Mouse (Mus musculus) left cerebral cortex, postnatal 4 days (tissue): ENCODE results near the gene Cir1. TPM values are rescaled to one million over a fixed set of nuclear protein-coding genes. Genes with fewer than 3 reads are reported as not detected.

Source experiments
- DNase-seq: peaks from one replicate; pipeline ENCODE4 v3.0.0-alpha.2; 2022
- intact Hi-C: fragments of 180-260 bp; cut with DNase I; formaldehyde crosslinking; loops from one replicate; pipeline ENCODE4 v1.15.1; 2025
- total RNA-seq, 2 experiments: library from RNA; stranded (reverse); gene quantifications; 2 replicates each; pipeline ENCODE4 v1.2.3; 2021

Cir1 gene
- total RNA-seq, 2 experiments from 2014 or later = 22.9 to 25.1 TPM

- DNase-seq = no peak
- intact Hi-C loops = no loop called here
Measured at GRCm38 (mm10) chr2:73304506-73304905, 8.0 kb downstream of the Cir1 start.

GRCm38 (mm10) chr2:73302722-73303121 lies 9.8 kb downstream of the Cir1 start:
- DNase-seq = no peak
- intact Hi-C loops = no loop called here

DNA sequence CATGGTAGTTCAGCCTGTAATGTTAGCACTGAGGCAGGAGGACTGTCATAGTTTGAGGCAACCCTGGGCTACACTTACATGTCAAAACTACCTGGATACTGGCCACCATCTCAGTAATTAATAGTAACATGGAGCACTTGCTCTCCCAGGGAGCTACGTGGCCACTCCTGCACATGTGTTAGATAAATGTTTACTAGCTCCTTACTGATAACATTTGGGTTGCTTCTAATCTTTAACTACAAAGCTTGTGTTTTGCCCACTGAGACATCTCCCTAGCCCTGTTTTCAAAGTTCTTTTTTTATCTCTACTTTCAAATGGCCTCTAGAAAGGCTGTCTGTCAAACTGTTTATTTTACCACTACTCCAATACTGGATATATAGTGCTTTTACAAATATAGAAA lies 10.5 kb downstream of the Cir1 start:
- no peak for DNase-seq
- intact Hi-C loops = no loop called here

DNA sequence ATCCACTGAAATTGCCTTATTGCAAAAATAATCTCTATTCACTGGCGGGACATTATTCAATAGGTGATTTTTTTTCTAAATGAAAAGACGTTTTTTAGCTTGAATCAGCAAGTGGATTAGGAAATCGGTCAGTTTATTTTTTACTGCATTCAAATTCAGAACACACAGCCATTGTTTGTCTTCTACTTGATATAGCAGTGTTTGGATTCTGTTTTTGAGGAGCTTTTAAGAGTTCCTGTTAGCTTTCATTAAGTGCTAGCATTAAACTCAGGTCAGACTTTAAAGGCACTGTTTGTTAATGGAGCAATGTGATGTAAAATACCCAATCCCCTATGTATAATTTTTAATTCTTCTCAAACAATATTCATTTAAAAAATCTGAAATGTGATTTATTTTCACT lies 13.7 kb downstream of the Cir1 start:
- intact Hi-C loops = no loop called here
- no peak for DNase-seq

DNA sequence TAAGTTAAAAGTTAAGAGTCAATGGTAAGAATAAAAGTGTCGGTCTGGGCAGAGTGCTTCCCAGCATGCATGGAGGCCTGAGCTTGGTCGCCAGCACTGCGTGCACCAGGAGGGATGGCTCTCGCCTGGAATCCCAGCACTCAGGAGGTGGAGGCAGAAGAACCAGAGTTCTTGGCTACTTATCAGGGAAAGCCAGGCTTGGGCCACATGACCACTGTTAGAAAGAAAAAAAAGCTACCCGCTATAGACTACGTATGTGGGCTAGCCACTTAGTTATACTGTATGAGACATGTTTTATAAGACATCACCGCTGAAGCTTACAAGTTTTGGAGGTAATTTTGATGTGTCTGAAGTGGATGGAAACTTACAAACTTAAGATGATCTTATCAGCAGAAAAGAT lies 14.3 kb downstream of the Cir1 start:
- no peak for DNase-seq
- intact Hi-C loops = no loop called here

GRCm38 (mm10) chr2:73295023-73295422 lies 17.5 kb downstream of the Cir1 start:
- intact Hi-C loops = no loop called here
- DNase-seq = no peak

GRCm38 (mm10) chr2:73291130-73291529 lies 21.4 kb downstream of the Cir1 start:
- DNase-seq = no peak
- intact Hi-C loops = no loop called here

GRCm38 (mm10) chr2:73285630-73286029 lies 26.9 kb downstream of the Cir1 start:
- no peak for DNase-seq
- intact Hi-C loops = loop anchor here (10.0 kb wide), 1 partner anchor 1251 kb away; no protein-coding TSS in a partner anchor

DNA sequence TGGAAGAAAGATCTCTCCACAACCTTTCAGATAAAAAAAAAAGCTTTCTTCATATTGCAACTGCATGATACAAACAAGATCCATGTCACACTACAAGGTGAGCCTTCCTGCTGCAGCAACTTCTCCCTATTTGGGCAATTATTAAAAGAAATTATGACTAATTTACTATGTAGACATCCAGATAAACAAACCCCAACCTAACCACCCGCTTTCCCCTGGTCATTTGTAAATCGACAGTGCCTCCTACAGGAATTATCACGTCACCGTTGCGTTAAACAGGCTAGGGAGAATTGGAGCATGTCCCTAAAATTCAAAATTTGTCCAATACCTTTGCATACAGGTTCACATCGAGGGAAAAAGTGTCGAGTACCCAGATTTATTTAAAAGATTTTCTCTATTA lies 30.8 kb downstream of the Cir1 start:
- DNase-seq = no peak

DNA sequence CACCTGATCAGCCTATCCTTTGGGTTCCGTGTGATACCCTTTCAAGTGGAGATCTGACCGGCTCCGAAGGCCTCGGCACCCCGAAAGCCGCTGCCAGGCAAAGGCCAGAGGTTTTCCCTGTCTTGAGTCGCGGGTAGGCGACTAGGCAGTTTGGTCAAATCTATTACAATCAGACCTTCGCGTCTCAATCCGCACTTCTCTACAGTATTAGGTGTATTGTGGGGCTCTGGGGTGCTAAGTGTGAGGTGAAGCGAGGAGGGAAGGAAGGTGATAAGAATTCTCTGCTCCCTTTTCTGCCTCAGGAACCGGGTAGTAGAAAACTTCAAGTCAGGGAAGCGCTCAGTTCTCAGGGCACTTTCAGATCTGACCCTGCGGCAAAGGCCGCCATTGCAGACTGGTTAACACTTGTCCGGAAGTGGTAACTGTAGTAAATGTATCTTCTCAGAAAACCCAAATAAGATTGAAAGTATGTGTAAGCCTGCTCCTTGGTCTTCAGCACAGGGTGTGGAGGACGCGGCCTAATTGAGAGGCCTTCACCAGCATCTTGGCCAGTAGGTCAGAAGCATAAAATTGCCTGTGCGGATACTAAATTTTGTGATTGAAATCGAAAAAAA lies 31.3 kb downstream of the Cir1 start:
- no peak for DNase-seq
- intact Hi-C loops = loop anchor here (10.0 kb wide), 1 partner anchor 1246 kb away; no protein-coding TSS in a partner anchor

More for the DNA sequence above, 30.8 kb downstream of the Cir1 start:
- intact Hi-C loops = loop anchor here (10.0 kb wide), 1 partner anchor 1247 kb away; no protein-coding TSS in a partner anchor

DNA sequence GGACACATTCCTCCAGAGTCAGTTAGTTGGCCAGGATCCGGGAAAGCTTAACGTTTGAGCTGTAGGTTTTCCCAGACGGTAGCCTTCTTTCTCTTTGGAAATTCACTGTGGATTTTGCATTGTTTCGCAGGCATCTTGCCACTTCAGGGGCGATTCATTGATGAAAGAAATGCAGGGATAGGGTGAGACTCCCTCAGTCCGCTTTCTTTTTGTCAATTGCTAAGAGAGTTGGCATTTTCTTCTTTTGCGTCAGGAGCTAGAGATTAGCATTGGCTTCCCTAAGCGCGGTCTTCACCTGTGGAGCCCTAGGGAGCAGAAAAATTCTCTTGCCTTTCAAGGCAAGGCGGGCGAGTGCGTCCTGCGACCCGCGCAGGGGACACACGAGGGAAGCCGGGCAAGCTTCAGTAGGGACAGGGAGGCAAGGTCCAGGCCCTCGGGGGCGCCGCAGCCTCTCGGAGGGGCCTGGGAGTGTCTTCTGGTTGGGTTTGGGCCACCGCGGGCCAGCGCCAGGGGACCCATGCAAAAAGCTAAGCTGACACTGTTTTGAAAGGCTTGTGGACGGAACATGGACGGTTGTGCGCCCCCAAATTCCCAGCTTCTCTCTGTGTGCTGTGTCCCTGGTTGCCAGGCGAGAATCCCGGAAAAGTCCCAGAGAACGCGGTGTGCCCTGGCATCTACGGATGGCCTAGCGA lies 32.0 kb downstream of the Cir1 start:
- intact Hi-C loops = loop anchor here (10.0 kb wide), 1 partner anchor 1246 kb away; no protein-coding TSS in a partner anchor
- DNase-seq = no peak

DNA sequence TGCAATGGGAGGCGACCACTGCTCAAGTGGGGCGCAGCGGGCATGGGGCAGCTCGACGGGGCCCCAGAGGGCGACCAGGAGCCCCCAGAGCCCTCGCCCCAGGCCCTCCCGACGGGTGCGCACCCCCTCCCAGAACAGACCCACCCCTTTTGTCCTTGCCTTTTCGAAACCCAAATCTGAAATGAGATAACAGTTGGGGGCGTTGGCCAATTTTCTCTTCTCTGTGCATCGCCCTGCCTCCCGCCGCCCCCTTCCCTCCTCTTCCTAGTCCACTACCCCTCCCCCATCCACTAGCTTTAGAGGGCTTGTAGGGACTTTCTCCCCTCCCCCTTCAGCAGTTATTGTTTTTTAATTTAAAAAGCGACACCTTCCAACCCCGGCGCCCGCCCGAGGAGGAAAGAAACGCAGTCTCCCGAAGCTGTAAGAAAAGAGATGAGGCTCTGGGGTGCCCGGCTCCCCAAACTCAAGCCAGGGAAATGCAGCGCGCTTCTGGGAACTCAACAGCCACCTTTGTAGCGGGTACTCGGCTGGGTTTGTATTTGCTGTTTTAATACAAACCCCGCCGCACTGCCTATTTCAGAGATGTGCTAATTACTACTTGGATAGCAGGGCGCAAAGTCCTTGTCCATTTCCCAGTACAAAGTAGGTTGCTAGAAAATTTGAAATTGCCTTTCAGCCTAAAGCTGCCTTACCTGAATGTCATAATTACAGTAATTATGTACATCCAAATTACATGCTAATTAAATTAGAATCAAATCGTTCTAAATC lies 33.0 kb downstream of the Cir1 start:
- no peak for DNase-seq
- intact Hi-C loops = loop anchor here (5.0 to 10.0 kb wide), 2 partner anchors 1042 to 1245 kb away; no protein-coding TSS in a partner anchor

DNA sequence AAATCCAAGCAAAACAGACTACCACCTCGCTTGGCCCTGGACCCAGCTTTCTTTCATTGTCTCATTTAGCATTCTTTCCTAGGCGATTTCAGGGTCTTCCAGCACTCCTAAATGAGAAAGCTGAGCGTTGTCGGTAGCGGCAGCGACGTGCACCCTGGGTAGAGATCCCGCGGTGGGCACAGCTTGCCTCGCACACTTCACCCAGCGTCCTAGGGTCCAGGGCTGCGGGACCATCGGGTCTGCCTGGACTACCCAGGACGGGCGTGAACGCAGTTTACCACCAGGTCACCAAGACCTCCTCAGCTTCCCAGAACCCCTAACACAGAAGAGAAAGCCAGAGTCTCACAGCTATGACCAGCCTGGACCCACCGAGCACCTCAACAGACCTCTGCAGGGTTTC lies 33.6 kb downstream of the Cir1 start:
- DNase-seq = no peak
- intact Hi-C loops = loop anchor here (5.0 kb wide), 1 partner anchor 1042 kb away; no protein-coding TSS in a partner anchor

DNA sequence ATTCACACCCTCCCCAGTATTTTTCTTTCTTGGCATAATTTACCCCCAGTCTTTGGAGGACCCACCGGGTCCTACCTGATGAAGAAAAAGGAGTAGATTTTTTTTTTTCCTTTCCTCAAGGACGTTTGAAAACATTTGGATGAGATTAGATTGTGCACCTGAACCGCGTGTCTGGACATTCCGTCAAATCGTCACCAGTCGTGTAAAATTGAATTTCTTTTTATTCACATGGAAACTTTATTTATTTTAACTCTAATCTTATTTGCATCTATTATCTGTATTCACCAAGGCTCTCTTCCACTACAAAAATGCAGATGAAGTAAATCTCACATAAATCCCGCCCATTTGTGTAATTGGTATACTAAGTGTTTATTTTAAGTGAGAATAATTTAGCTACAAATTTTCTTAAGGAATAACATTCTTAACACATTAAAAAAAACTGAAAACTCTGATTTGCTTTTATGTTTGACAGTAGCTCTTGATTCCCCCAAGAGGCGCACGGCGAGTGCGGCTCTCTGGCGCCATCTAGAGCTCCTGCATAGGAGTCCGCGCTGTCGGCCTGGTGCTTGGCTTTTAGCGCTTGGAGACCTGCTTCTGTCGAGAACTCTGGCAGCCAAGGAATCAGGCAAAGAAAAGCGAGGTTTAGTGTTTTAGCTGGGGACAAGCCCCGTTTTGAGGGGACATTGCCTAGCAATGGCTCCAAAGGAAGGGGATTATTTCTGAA lies 34.2 kb downstream of the Cir1 start:
- DNase-seq = peak; percentile 91
- intact Hi-C loops = loop anchor here (5.0 kb wide), 1 partner anchor 1041 kb away; no protein-coding TSS in a partner anchor

DNA sequence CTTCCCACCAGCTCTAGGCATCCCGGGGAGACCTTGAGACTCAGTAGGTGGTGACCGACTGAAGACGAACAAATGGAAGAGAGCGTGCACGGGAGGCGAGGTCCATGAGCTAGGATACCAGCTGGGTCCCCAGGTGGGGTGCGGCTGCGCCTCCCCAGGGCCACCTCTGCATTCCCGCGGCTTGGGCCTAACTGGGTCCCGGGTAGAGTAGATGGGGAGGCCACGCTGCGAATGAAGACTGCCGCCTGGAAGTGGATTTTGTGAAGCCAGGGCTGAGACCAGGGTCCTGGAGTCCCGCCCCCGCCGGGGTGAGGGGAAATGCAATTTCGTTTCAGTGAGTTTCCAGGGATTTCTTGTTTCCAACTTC lies 34.8 kb downstream of the Cir1 start:
- intact Hi-C loops = loop anchor here (5.0 kb wide), 1 partner anchor 1040 kb away; no protein-coding TSS in a partner anchor
- no peak for DNase-seq

DNA sequence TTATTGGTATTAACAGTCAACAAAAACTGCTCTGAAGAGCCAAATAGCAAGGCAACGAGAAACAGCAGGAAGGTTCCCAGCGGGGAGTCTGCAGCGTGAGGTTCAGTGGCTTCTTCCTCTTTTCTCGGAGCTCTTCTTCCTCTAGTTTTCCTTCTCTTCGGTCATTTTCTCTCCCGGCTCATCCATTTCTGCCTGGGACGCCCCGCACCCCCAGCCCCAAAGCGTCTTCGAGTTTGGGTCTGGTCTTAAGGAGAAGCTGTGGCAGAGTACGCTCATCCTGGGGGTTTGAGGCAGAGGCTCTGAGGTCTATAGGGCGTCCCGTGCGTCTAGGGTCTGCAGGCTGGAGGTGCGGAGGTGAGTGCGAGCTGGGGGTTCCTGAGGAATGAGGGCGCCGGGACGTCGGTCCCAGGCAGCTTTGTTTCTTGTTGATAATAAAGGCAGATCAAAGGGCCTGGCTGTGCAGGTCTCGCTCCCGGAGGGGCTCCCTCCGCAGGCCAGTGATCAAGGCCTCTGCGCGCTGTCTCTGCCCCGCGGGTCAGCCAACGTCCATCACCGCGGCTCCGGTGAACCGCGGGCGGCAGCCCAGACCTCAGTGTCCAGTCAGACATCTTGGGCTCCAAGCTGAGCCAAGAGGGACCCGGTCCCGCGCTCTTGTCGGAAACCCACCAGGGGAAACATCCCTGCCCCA lies 35.3 kb downstream of the Cir1 start:
- peak; percentile 23 for DNase-seq
- intact Hi-C loops = loop anchor here (5.0 kb wide), 1 partner anchor 1040 kb away; no protein-coding TSS in a partner anchor

DNA sequence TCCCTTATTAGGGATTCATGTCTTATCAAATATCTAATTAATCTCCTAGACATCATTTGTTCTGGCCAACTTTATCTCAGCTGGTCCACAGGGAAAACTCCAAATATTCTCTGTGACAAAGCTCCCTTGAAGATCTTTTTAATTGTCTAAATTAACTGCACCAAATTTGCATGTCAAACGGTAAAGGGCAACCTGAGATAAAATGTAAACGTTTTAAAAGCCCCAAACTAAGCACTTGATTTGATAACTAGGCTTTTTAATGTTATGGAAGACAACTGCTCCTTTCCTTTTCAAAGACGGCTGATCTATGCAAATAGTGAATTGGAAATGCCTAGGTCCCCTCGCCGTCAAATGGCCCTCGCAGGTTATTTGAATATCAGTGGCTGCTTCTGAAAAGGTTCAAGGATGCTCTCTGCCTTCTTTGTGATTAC lies 36.3 kb downstream of the Cir1 start:
- no peak for DNase-seq
- intact Hi-C loops = loop anchor here (5.0 kb wide), 1 partner anchor 1039 kb away; no protein-coding TSS in a partner anchor

GRCm38 (mm10) chr2:73275261-73276040 lies 37.0 kb downstream of the Cir1 start:
- DNase-seq = no peak
- intact Hi-C loops = loop anchor here (2.0 to 5.0 kb wide), 2 partner anchors 297 to 1038 kb away; no protein-coding TSS in a partner anchor
